Mouse (Mus musculus): Measurements from ENCODE around the gene Slco2a1. TPM values are rescaled to one million over a fixed set of nuclear protein-coding genes. Genes with fewer than 3 reads are reported as not detected.

Slco2a1 gene
- polyA plus RNA-seq, 1 experiment from 2014 or later: 7.0 TPM

GRCm38 (mm10) chr9:102961356-102962092, 27.0 kb upstream of the Slco2a1 start:
- Histone ChIP-seq H3K4me3 (ENCODE audit: low read depth, low read length) (no peak overlapping the region), H3K4me2 (ENCODE audit: low read length) (no peak overlapping the region), H3K27me3 (replicated peaks; ENCODE audit: control insufficient read depth, insufficient read depth, low read length) (no peaks in the 10 kb centered on the region), H3K4me1 (replicated peaks; ENCODE audit: control insufficient read depth, insufficient read depth, low read length) (peaks cover 7% of the 10 kb centered on the region; the same call in 1 of the 2 replicates), H3K9ac (ENCODE audit: low read length) (no peak overlapping the region), H3K9me3 (ENCODE audit: control insufficient read depth, low read length) (no peaks in the 10 kb centered on the region), H3K36me3 (ENCODE audit: control insufficient read depth, insufficient read depth, low read length) (no peaks in the 10 kb centered on the region), H3K27ac (ENCODE audit: low read depth) (no peak overlapping the region)
- DNase-seq (ENCODE audit: low spot score): no peak
- 31% methylated on average over 8 of the region's 8 CpGs for WGBS
- ATAC-seq (replicated peaks; ENCODE audit: low FRiP score, low TSS enrichment, low read depth): no peak

- Histone ChIP-seq H3K4me1 (replicated peaks; ENCODE audit: control insufficient read depth, insufficient read depth, low read length) (peaks cover 7% of the 10 kb centered on the region; the same call in 1 of the 2 replicates), H3K4me2 (ENCODE audit: low read length) (no peak overlapping the region), H3K27ac (ENCODE audit: low read depth) (no peak overlapping the region), H3K27me3 (replicated peaks; ENCODE audit: control insufficient read depth, insufficient read depth, low read length) (no peaks in the 10 kb centered on the region), H3K9me3 (ENCODE audit: control insufficient read depth, low read length) (no peaks in the 10 kb centered on the region), H3K36me3 (ENCODE audit: control insufficient read depth, insufficient read depth, low read length) (no peaks in the 10 kb centered on the region), H3K9ac (ENCODE audit: low read length) (no peak overlapping the region), H3K4me3 (ENCODE audit: low read depth, low read length) (no peak overlapping the region)
- 70% methylated on average over 10 of the region's 10 CpGs for WGBS
- DNase-seq (ENCODE audit: low spot score): no peak
- no peak for ATAC-seq (replicated peaks; ENCODE audit: low FRiP score, low TSS enrichment, low read depth)
These were observed 26.3 kb upstream of the Slco2a1 start for GRCm38 (mm10) chr9:102962093-102962788.

- H3K9ac ChIP-seq (ENCODE audit: low read length): no peak overlapping the region
- no peaks in the 10 kb centered on the region for H3K36me3 ChIP-seq (ENCODE audit: control insufficient read depth, insufficient read depth, low read length)
- ATAC-seq (replicated peaks; ENCODE audit: low FRiP score, low TSS enrichment, low read depth): no peak
- H3K9me3 ChIP-seq (ENCODE audit: control insufficient read depth, low read length): no peaks in the 10 kb centered on the region
- no peak overlapping the region for H3K27ac ChIP-seq (ENCODE audit: low read depth)
- H3K4me1 ChIP-seq (replicated peaks; ENCODE audit: control insufficient read depth, insufficient read depth, low read length): peaks cover 7% of the 10 kb centered on the region; the same call in 1 of the 2 replicates
- no peaks in the 10 kb centered on the region for H3K27me3 ChIP-seq (replicated peaks; ENCODE audit: control insufficient read depth, insufficient read depth, low read length)
- no peak overlapping the region for H3K4me2 ChIP-seq (ENCODE audit: low read length)
- WGBS: 77% methylated on average over 7 of the region's 7 CpGs
- no peak overlapping the region for H3K4me3 ChIP-seq (ENCODE audit: low read depth, low read length)
- DNase-seq (ENCODE audit: low spot score): no peak
These were observed 25.2 kb upstream of the Slco2a1 start for GRCm38 (mm10) chr9:102963321-102963720.

GRCm38 (mm10) chr9:102964644-102965043, 23.9 kb upstream of the Slco2a1 start:
- Histone ChIP-seq H3K27ac (ENCODE audit: low read depth) (no peak overlapping the region), H3K9me3 (ENCODE audit: control insufficient read depth, low read length) (no peaks in the 10 kb centered on the region), H3K27me3 (replicated peaks; ENCODE audit: control insufficient read depth, insufficient read depth, low read length) (no peaks in the 10 kb centered on the region), H3K4me2 (ENCODE audit: low read length) (no peak overlapping the region), H3K9ac (ENCODE audit: low read length) (no peak overlapping the region), H3K4me3 (ENCODE audit: low read depth, low read length) (no peak overlapping the region), H3K36me3 (ENCODE audit: control insufficient read depth, insufficient read depth, low read length) (no peaks in the 10 kb centered on the region), H3K4me1 (replicated peaks; ENCODE audit: control insufficient read depth, insufficient read depth, low read length) (peaks cover 7% of the 10 kb centered on the region; the same call in 1 of the 2 replicates)
- ATAC-seq (replicated peaks; ENCODE audit: low FRiP score, low TSS enrichment, low read depth) (no peak), DNase-seq (ENCODE audit: low spot score) (no peak)
- WGBS: 86% methylated on average over 9 of the region's 9 CpGs

GRCm38 (mm10) chr9:102972393-102973050, 16.0 kb upstream of the Slco2a1 start:
- Histone ChIP-seq H3K27ac (ENCODE audit: low read depth) (no peak overlapping the region), H3K36me3 (ENCODE audit: control insufficient read depth, insufficient read depth, low read length) (no peaks in the 10 kb centered on the region), H3K27me3 (replicated peaks; ENCODE audit: control insufficient read depth, insufficient read depth, low read length) (no peaks in the 10 kb centered on the region), H3K4me1 (replicated peaks; ENCODE audit: control insufficient read depth, insufficient read depth, low read length) (no peaks in the 10 kb centered on the region; the same call in 1 of the 2 replicates), H3K9me3 (ENCODE audit: control insufficient read depth, low read length) (no peaks in the 10 kb centered on the region), H3K4me2 (ENCODE audit: low read length) (no peak overlapping the region), H3K4me3 (ENCODE audit: low read depth, low read length) (no peak overlapping the region), H3K9ac (ENCODE audit: low read length) (no peak overlapping the region)
- DNase-seq (ENCODE audit: low spot score) (no peak), ATAC-seq (replicated peaks; ENCODE audit: low FRiP score, low TSS enrichment, low read depth) (no peak)
- WGBS: 86% methylated on average over 2 of the region's 2 CpGs

- H3K27me3 ChIP-seq (replicated peaks; ENCODE audit: control insufficient read depth, insufficient read depth, low read length): no peaks in the 10 kb centered on the region
- no peaks in the 10 kb centered on the region for H3K36me3 ChIP-seq (ENCODE audit: control insufficient read depth, insufficient read depth, low read length)
- no peak overlapping the region for H3K27ac ChIP-seq (ENCODE audit: low read depth)
- H3K9me3 ChIP-seq (ENCODE audit: control insufficient read depth, low read length): no peaks in the 10 kb centered on the region
- DNase-seq (ENCODE audit: low spot score): no peak
- 88% methylated on average over 2 of the region's 2 CpGs for WGBS
- no peak overlapping the region for H3K4me3 ChIP-seq (ENCODE audit: low read depth, low read length)
- H3K4me1 ChIP-seq (replicated peaks; ENCODE audit: control insufficient read depth, insufficient read depth, low read length): no peaks in the 10 kb centered on the region; the same call in 1 of the 2 replicates
- no peak overlapping the region for H3K4me2 ChIP-seq (ENCODE audit: low read length)
- H3K9ac ChIP-seq (ENCODE audit: low read length): no peak overlapping the region
- ATAC-seq (replicated peaks; ENCODE audit: low FRiP score, low TSS enrichment, low read depth): no peak
These were observed 12.6 kb upstream of the Slco2a1 start for GRCm38 (mm10) chr9:102975887-102976286.

- Histone ChIP-seq H3K36me3 (ENCODE audit: control insufficient read depth, insufficient read depth, low read length) (no peaks in the 10 kb centered on the region), H3K4me1 (replicated peaks; ENCODE audit: control insufficient read depth, insufficient read depth, low read length) (no peaks in the 10 kb centered on the region; the same call in 1 of the 2 replicates), H3K4me2 (ENCODE audit: low read length) (no peak overlapping the region), H3K27ac (ENCODE audit: low read depth) (no peak overlapping the region), H3K27me3 (replicated peaks; ENCODE audit: control insufficient read depth, insufficient read depth, low read length) (no peaks in the 10 kb centered on the region), H3K9me3 (ENCODE audit: control insufficient read depth, low read length) (no peaks in the 10 kb centered on the region), H3K4me3 (ENCODE audit: low read depth, low read length) (no peak overlapping the region), H3K9ac (ENCODE audit: low read length) (no peak overlapping the region)
- no peak for DNase-seq (ENCODE audit: low spot score)
- WGBS: 46% methylated on average over 1 of the region's 1 CpGs
- no peak for ATAC-seq (replicated peaks; ENCODE audit: low FRiP score, low TSS enrichment, low read depth)
These were observed 11.4 kb upstream of the Slco2a1 start for GRCm38 (mm10) chr9:102977090-102977489.

GRCm38 (mm10) chr9:102977791-102978492, 10.6 kb upstream of the Slco2a1 start:
- Histone ChIP-seq H3K36me3 (ENCODE audit: control insufficient read depth, insufficient read depth, low read length) (no peaks in the 10 kb centered on the region), H3K9me3 (ENCODE audit: control insufficient read depth, low read length) (no peaks in the 10 kb centered on the region), H3K9ac (ENCODE audit: low read length) (no peak overlapping the region), H3K27ac (ENCODE audit: low read depth) (no peak overlapping the region), H3K4me3 (ENCODE audit: low read depth, low read length) (no peak overlapping the region), H3K27me3 (replicated peaks; ENCODE audit: control insufficient read depth, insufficient read depth, low read length) (no peaks in the 10 kb centered on the region), H3K4me2 (ENCODE audit: low read length) (no peak overlapping the region), H3K4me1 (replicated peaks; ENCODE audit: control insufficient read depth, insufficient read depth, low read length) (no peaks in the 10 kb centered on the region; the same call in 1 of the 2 replicates)
- ATAC-seq (replicated peaks; ENCODE audit: low FRiP score, low TSS enrichment, low read depth) (no peak), DNase-seq (ENCODE audit: low spot score) (no peak)
- 57% methylated on average over 9 of the region's 9 CpGs for WGBS

All from intestine, embryonic 14.5 days (tissue).